Mouse (Mus musculus): ENCODE results near the gene Ift140. TPM values are rescaled to one million over a fixed set of nuclear protein-coding genes. Genes with fewer than 3 reads are reported as not detected.

The Ift140 gene
- polyA plus RNA-seq, 1 experiment from 2014 or later = 21.2 TPM

- no peaks in the 10 kb centered on the region for H3K9me3 ChIP-seq (ENCODE audit: control insufficient read depth, low read length)
- no peak overlapping the region for H3K4me2 ChIP-seq
- H3K27me3 ChIP-seq (ENCODE audit: control insufficient read depth, insufficient read depth, low read length) = no peaks in the 10 kb centered on the region
- H3K27ac ChIP-seq (ENCODE audit: low read depth, low read length) = no peak overlapping the region
- no peak overlapping the region for H3K4me3 ChIP-seq (ENCODE audit: low read depth, low read length)
- no peak for DNase-seq (ENCODE audit: low spot score, missing footprints)
- ATAC-seq (ENCODE audit: low FRiP score) = no peak
- H3K9ac ChIP-seq (ENCODE audit: low read length) = no peak overlapping the region
- no peaks in the 10 kb centered on the region for H3K4me1 ChIP-seq (ENCODE audit: control insufficient read depth, insufficient read depth, low read length)
- H3K36me3 ChIP-seq (ENCODE audit: control insufficient read depth, insufficient read depth, low read length) = peaks cover 2% of the 10 kb centered on the region; the same call in 1 of the 2 replicates
- 80% methylated on average over 14 of the region's 16 CpGs for WGBS
Observed at GRCm38 (mm10) chr17:25107786-25108185, 91.9 kb downstream of the Ift140 start.

DNA sequence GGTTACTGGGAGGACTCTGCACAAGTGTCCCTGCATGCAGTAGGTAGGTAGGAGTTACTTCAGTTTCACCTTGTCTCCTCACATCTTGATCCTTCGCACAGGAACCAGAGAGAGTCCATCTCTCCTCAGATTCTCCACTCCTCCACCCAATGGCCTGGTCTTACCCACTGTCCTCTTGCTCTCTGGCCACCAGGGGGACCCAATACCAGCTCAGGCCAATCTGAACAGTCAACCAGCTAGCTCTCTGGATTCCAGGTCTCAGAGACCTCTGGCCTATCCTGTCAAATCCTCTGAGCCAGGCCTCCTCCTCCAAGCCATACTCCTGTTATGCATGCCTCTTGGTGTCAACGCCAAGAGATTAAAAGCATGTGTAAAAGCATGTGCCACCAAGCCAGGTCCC lies 93.7 kb downstream of the Ift140 start:
- no peak for ATAC-seq (ENCODE audit: low FRiP score)

DNA sequence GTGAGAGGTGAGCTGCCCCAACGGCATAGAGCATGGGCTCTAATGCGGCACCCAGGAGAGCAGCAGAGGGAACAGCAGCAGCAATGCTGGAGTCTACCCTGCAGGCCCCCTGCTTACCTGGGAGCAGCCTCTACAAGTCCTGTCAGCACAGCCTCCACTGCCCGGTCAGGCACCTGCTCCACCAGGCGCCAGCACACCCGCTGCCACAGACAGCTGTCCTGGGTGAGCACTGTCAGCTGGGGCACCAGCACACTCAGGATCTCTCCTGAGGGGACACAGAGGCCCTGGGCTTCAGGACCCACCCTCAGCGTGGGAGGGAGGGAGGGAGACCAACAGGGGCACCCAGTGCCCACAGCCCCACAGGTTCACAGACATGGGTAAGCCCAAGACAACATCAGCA lies 94.7 kb downstream of the Ift140 start:
- H3K4me2 ChIP-seq = no peak overlapping the region
- 92% methylated on average over 6 of the region's 6 CpGs for WGBS
- peaks cover 6% of the 10 kb centered on the region for H3K4me1 ChIP-seq (ENCODE audit: control insufficient read depth, insufficient read depth, low read length)
- DNase-seq (ENCODE audit: low spot score, missing footprints) = no peak
- no peaks in the 10 kb centered on the region for H3K27me3 ChIP-seq (ENCODE audit: control insufficient read depth, insufficient read depth, low read length)
- no peaks in the 10 kb centered on the region for H3K9me3 ChIP-seq (ENCODE audit: control insufficient read depth, low read length)
- no peak overlapping the region for H3K4me3 ChIP-seq (ENCODE audit: low read depth, low read length)
- no peak overlapping the region for H3K27ac ChIP-seq (ENCODE audit: low read depth, low read length)
- ATAC-seq (ENCODE audit: low FRiP score) = no peak
- no peaks in the 10 kb centered on the region; the same call in 1 of the 2 replicates for H3K36me3 ChIP-seq (ENCODE audit: control insufficient read depth, insufficient read depth, low read length)
- no peak overlapping the region for H3K9ac ChIP-seq (ENCODE audit: low read length)

More for the DNA sequence above, 93.7 kb downstream of the Ift140 start:
- no peak for DNase-seq (ENCODE audit: low spot score, missing footprints)
- Histone ChIP-seq H3K36me3 (ENCODE audit: control insufficient read depth, insufficient read depth, low read length) (no peaks in the 10 kb centered on the region; the same call in 1 of the 2 replicates), H3K4me2 (no peak overlapping the region), H3K9me3 (ENCODE audit: control insufficient read depth, low read length) (no peaks in the 10 kb centered on the region), H3K27ac (ENCODE audit: low read depth, low read length) (no peak overlapping the region), H3K27me3 (ENCODE audit: control insufficient read depth, insufficient read depth, low read length) (no peaks in the 10 kb centered on the region), H3K9ac (ENCODE audit: low read length) (no peak overlapping the region), H3K4me1 (ENCODE audit: control insufficient read depth, insufficient read depth, low read length) (peaks cover under 1% of the 10 kb centered on the region), H3K4me3 (ENCODE audit: low read depth, low read length) (no peak overlapping the region)
- WGBS = 77% methylated on average over 2 of the region's 2 CpGs

- Histone ChIP-seq H3K9ac (ENCODE audit: low read length) (no peak overlapping the region), H3K4me1 (ENCODE audit: control insufficient read depth, insufficient read depth, low read length) (peaks cover 9% of the 10 kb centered on the region), H3K27me3 (ENCODE audit: control insufficient read depth, insufficient read depth, low read length) (no peaks in the 10 kb centered on the region), H3K27ac (ENCODE audit: low read depth, low read length) (no peak overlapping the region), H3K4me2 (no peak overlapping the region), H3K4me3 (ENCODE audit: low read depth, low read length) (no peak overlapping the region), H3K36me3 (ENCODE audit: control insufficient read depth, insufficient read depth, low read length) (no peaks in the 10 kb centered on the region; the same call in 1 of the 2 replicates), H3K9me3 (ENCODE audit: control insufficient read depth, low read length) (no peaks in the 10 kb centered on the region)
- ATAC-seq (ENCODE audit: low FRiP score) (no peak), DNase-seq (ENCODE audit: low spot score, missing footprints) (no peak)
- WGBS = 92% methylated on average over 5 of the region's 5 CpGs
Observed at GRCm38 (mm10) chr17:25111220-25111619, 95.3 kb downstream of the Ift140 start.

- no peak overlapping the region for H3K4me2 ChIP-seq
- DNase-seq (ENCODE audit: low spot score, missing footprints) = no peak
- no peak overlapping the region for H3K27ac ChIP-seq (ENCODE audit: low read depth, low read length)
- peaks cover 10% of the 10 kb centered on the region for H3K4me1 ChIP-seq (ENCODE audit: control insufficient read depth, insufficient read depth, low read length)
- H3K36me3 ChIP-seq (ENCODE audit: control insufficient read depth, insufficient read depth, low read length) = no peaks in the 10 kb centered on the region; the same call in 1 of the 2 replicates
- H3K9me3 ChIP-seq (ENCODE audit: control insufficient read depth, low read length) = no peaks in the 10 kb centered on the region
- H3K9ac ChIP-seq (ENCODE audit: low read length) = no peak overlapping the region
- no peak overlapping the region for H3K4me3 ChIP-seq (ENCODE audit: low read depth, low read length)
- ATAC-seq (ENCODE audit: low FRiP score) = no peak
- no peaks in the 10 kb centered on the region for H3K27me3 ChIP-seq (ENCODE audit: control insufficient read depth, insufficient read depth, low read length)
- WGBS = 85% methylated on average over 8 of the region's 8 CpGs
Observed at GRCm38 (mm10) chr17:25111739-25112422, 96.0 kb downstream of the Ift140 start.

DNA sequence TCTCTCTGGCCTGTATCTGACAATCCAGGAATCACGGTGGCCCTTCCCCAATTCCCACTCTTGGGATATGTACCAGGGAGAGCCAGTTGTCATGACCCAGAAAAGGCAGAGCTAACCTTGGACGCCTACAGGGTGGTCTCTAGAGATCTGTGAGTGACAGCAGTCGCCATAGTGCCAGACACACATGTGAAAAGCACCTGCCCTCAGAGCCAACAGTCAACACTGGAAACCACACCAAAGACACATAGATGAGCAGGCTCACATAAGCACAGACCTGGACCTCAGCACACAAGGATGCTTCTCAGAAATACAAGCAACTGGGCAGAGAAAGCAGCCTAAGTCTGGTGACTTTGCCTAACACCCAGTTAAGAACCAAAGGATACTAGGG lies 96.5 kb downstream of the Ift140 start:
- H3K36me3 ChIP-seq (ENCODE audit: control insufficient read depth, insufficient read depth, low read length) = no peaks in the 10 kb centered on the region; the same call in 1 of the 2 replicates
- H3K4me2 ChIP-seq = no peak overlapping the region
- H3K27ac ChIP-seq (ENCODE audit: low read depth, low read length) = no peak overlapping the region
- no peak overlapping the region for H3K4me3 ChIP-seq (ENCODE audit: low read depth, low read length)
- DNase-seq (ENCODE audit: low spot score, missing footprints) (no peak), ATAC-seq (ENCODE audit: low FRiP score) (no peak)
- H3K9ac ChIP-seq (ENCODE audit: low read length) = no peak overlapping the region
- H3K9me3 ChIP-seq (ENCODE audit: control insufficient read depth, low read length) = no peaks in the 10 kb centered on the region
- WGBS = 70% methylated on average over 3 of the region's 3 CpGs
- peaks cover 10% of the 10 kb centered on the region for H3K4me1 ChIP-seq (ENCODE audit: control insufficient read depth, insufficient read depth, low read length)
- H3K27me3 ChIP-seq (ENCODE audit: control insufficient read depth, insufficient read depth, low read length) = no peaks in the 10 kb centered on the region

DNA sequence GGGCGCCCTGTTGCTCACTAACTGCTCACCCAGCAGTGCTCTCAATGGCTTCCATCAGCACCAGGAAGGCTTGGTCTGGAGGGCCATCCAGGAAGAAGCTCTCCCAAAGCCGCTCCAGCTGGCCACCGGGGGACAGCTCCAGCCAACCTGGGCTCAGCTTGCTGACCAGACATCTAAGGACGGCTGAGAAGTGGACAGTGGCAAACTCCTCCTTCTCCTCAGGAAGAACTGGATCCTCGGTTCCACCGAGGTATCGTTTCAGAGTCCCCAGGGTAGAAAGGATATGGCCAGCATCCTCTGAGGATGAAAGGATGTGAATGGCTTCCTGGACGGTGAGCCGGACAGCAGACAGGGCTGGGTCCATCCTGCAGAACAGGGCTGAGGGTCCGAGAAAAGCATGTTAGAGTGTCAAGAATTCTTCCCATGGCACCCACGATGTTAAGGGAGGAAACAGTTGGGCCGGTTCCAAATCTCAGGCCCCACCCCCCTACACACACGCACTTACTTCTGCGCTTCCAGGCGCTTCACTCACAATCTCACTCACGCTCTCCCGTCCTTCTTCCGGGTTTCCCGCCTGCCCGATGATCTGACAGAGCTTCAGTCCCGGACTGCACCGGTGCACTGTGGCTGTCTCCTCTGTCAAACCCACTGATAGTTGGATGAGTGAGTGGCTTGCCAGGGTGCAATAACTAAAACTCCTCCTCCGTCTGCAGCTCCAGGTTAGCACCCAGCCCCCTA lies 99.2 kb downstream of the Ift140 start:
- peak overlapping the region; percentile 87 for H3K4me2 ChIP-seq
- peak overlapping the region; percentile 86 for H3K9ac ChIP-seq (ENCODE audit: low read length)
- no peaks in the 10 kb centered on the region for H3K27me3 ChIP-seq (ENCODE audit: control insufficient read depth, insufficient read depth, low read length)
- H3K4me1 ChIP-seq (ENCODE audit: control insufficient read depth, insufficient read depth, low read length) = peaks cover 10% of the 10 kb centered on the region
- H3K9me3 ChIP-seq (ENCODE audit: control insufficient read depth, low read length) = no peaks in the 10 kb centered on the region
- H3K27ac ChIP-seq (ENCODE audit: low read depth, low read length) = peak overlapping the region; percentile 84
- H3K4me3 ChIP-seq (ENCODE audit: low read depth, low read length) = peak overlapping the region; percentile 48
- H3K36me3 ChIP-seq (ENCODE audit: control insufficient read depth, insufficient read depth, low read length) = no peaks in the 10 kb centered on the region; the same call in 1 of the 2 replicates
- ATAC-seq (ENCODE audit: low FRiP score) = peak; percentile 41
- 14% methylated on average over 23 of the region's 23 CpGs for WGBS
- no peak for DNase-seq (ENCODE audit: low spot score, missing footprints)

GRCm38 (mm10) chr17:25115664-25116432 lies 100.0 kb downstream of the Ift140 start, which contains the start of gene Telo2:
Telo2 (minus strand) TSS chr17:25115967.
- H3K4me3 ChIP-seq (ENCODE audit: low read depth, low read length) = peak within 1 kb of the TSS; percentile 48
- peak within 1 kb of the TSS; percentile 86 for H3K9ac ChIP-seq (ENCODE audit: low read length)
- peak within 1 kb of the TSS; percentile 87 for H3K4me2 ChIP-seq
- H3K36me3 ChIP-seq (ENCODE audit: control insufficient read depth, insufficient read depth, low read length) = no peaks in the 10 kb centered on the region
- DNase-seq (ENCODE audit: low spot score, missing footprints) (peak; percentile 99), ATAC-seq (ENCODE audit: low FRiP score) (peak; percentile 96)
- H3K9me3 ChIP-seq (ENCODE audit: control insufficient read depth, low read length) = no peaks in the 10 kb centered on the region
- H3K27ac ChIP-seq (ENCODE audit: low read depth, low read length) = peak within 1 kb of the TSS; percentile 84
- peaks cover 10% of the 10 kb centered on the region for H3K4me1 ChIP-seq (ENCODE audit: control insufficient read depth, insufficient read depth, low read length)
- H3K27me3 ChIP-seq (ENCODE audit: control insufficient read depth, insufficient read depth, low read length) = no peaks in the 10 kb centered on the region
- 7% methylated on average over 40 of the region's 40 CpGs for WGBS

All from midbrain, embryonic 11.5 days (tissue).